Mouse (Mus musculus) intestine, postnatal 0 days (tissue): ENCODE results near the gene Caskin1. TPM values are rescaled to one million over a fixed set of nuclear protein-coding genes. Genes with fewer than 3 reads are reported as not detected.
A peak's percentile ranks its signal among the peaks of the same experiment; 100 is the strongest.
"Not testable (repeated sequence)": the region's sequence is repeated elsewhere in the genome, so short reads cannot be mapped to it uniquely, and the experiment has no call there.

Experiments used
- ATAC-seq: fragments of 200-750 bp; cut with Nextera tagmentation; 2 replicates; pipeline ENCODE4 v1.8.0; 2017; ENCODE audit warnings: mild to moderate bottlenecking, moderate TSS enrichment, moderate library complexity
- H3K27ac ChIP-seq: fragments of 300-500 bp; sonication (generic); 2 replicates; pipeline ENCODE4 v1.5.1; 2014; ENCODE audit warnings: mild to moderate bottlenecking, low read depth, low read length, moderate library complexity
- H3K27me3 ChIP-seq: fragments of 300-500 bp; sonication (generic); replicated peaks from 2 replicates; pipeline ENCODE4 v1.6.1; 2014; ENCODE audit warnings: low read length, mixed read lengths; ENCODE audit not compliant: control insufficient read depth, insufficient read depth
- H3K36me3 ChIP-seq: fragments of 300-500 bp; sonication (generic); 2 replicates; pipeline ENCODE4 v1.6.1; 2014; ENCODE audit warnings: mild to moderate bottlenecking, moderate library complexity; ENCODE audit not compliant: control insufficient read depth, insufficient read depth
- H3K4me1 ChIP-seq: fragments of 300-500 bp; sonication (generic); replicated peaks from 2 replicates; pipeline ENCODE4 v1.6.1; 2014; ENCODE audit warnings: antibody characterized with exemption, low read length, mixed read lengths; ENCODE audit not compliant: control insufficient read depth, insufficient read depth
- H3K4me2 ChIP-seq: fragments of 300-500 bp; sonication (generic); replicated peaks from 2 replicates; pipeline ENCODE4 v1.6.1; 2014; ENCODE audit warnings: low read depth, mild to moderate bottlenecking, moderate library complexity
- H3K4me3 ChIP-seq: fragments of 300-500 bp; sonication (generic); 2 replicates; pipeline ENCODE4 v1.5.1; 2014; ENCODE audit warnings: low read depth, low read length
- H3K9ac ChIP-seq: fragments of 300-500 bp; sonication (generic); 2 replicates; pipeline ENCODE4 v1.6.1; 2014; ENCODE audit warnings: mild to moderate bottlenecking, low read depth, low read length
- H3K9me3 ChIP-seq: fragments of 300-500 bp; sonication (generic); 2 replicates; pipeline ENCODE4 v1.6.1; 2016; ENCODE audit warnings: mixed run types; ENCODE audit not compliant: control insufficient read depth
- CTCF ChIP-seq: sonication (generic); IDR thresholded peaks from 2 replicates; pipeline ENCODE4 v1.5.1; 2016; ENCODE audit warnings: low read depth, mild to moderate bottlenecking, control low read depth, antibody characterized with exemption, moderate library complexity
- WGBS: fragments of 180-500 bp; shearing (Covaris S2); extraction: QIAGEN DNeasy Blood & Tissue Kit; methylation state at CpG from one replicate; pipeline ENCODE4 v1.1.7; 2014; 5-methylcytosine and 5-hydroxymethylcytosine counted together
- polyA plus RNA-seq: library from polyadenylated mRNA; unstranded; fragments of >200 nt; fragmentation: Nextera tagmentation; extraction: Ambion mirVana; gene quantifications from 2 replicates; pipeline ENCODE4 v1.2.1, GENCODE M21; 2015

Gene Caskin1
- polyA plus RNA-seq, 1 experiment from 2014 or later, result 0.78 TPM

GRCm38 (mm10) chr17:24455523-24456206 lies 32.7 kb upstream of the Caskin1 start:
- Histone ChIP-seq H3K4me2 (peak overlapping the region; percentile 49), H3K27ac (peak overlapping the region; percentile 41; the same call in 1 of the 2 replicates), H3K4me3 (peak overlapping the region; percentile 77; the same call in 1 of the 2 replicates)
- H3K9me3 ChIP-seq, H3K4me1 ChIP-seq, H3K9ac ChIP-seq, H3K27me3 ChIP-seq, H3K36me3 ChIP-seq, ATAC-seq: not testable (repeated sequence)
- 49% methylated on average over 10 of the region's 10 CpGs for WGBS
- TF ChIP-seq CTCF, result peak; percentile 29

GRCm38 (mm10) chr17:24461580-24461979 lies 26.8 kb upstream of the Caskin1 start:
- no peaks in the 10 kb centered on the region for H3K27me3 ChIP-seq
- no peak overlapping the region for H3K9ac ChIP-seq
- H3K4me3 ChIP-seq, result no peak overlapping the region
- peak; percentile 46; the same call in 1 of the 2 replicates for ATAC-seq
- H3K4me1 ChIP-seq, result no peaks in the 10 kb centered on the region
- no peaks in the 10 kb centered on the region for H3K9me3 ChIP-seq
- 71% methylated on average over 2 of the region's 2 CpGs for WGBS
- H3K36me3 ChIP-seq, result no peaks in the 10 kb centered on the region
- H3K27ac ChIP-seq, result no peak overlapping the region
- peak; percentile 73 for TF ChIP-seq CTCF
- no peak overlapping the region for H3K4me2 ChIP-seq

GRCm38 (mm10) chr17:24462932-24463331 lies 25.5 kb upstream of the Caskin1 start:
- Histone ChIP-seq H3K36me3 (no peaks in the 10 kb centered on the region), H3K4me2 (no peak overlapping the region), H3K9ac (no peak overlapping the region), H3K4me3 (no peak overlapping the region), H3K27me3 (no peaks in the 10 kb centered on the region), H3K9me3 (no peaks in the 10 kb centered on the region), H3K27ac (no peak overlapping the region), H3K4me1 (no peaks in the 10 kb centered on the region)
- no peak for ATAC-seq
- no peak for TF ChIP-seq CTCF
- 96% methylated on average over 1 of the region's 1 CpGs for WGBS

GRCm38 (mm10) chr17:24463374-24464133 lies 24.8 kb upstream of the Caskin1 start:
- H3K4me2 ChIP-seq, result no peak overlapping the region
- no peaks in the 10 kb centered on the region for H3K27me3 ChIP-seq
- no peaks in the 10 kb centered on the region for H3K4me1 ChIP-seq
- no peak overlapping the region for H3K9ac ChIP-seq
- H3K4me3 ChIP-seq, result no peak overlapping the region
- no peaks in the 10 kb centered on the region for H3K9me3 ChIP-seq
- no peak overlapping the region for H3K27ac ChIP-seq
- 0 out of 2 replicates have a peak, but pooled peaks have one; percentile 8 for TF ChIP-seq CTCF
- WGBS, result 58% methylated on average over 6 of the region's 6 CpGs
- no peaks in the 10 kb centered on the region for H3K36me3 ChIP-seq
- ATAC-seq, result no peak

- TF ChIP-seq CTCF, result no peak
- no peak overlapping the region for H3K4me2 ChIP-seq
- H3K27me3 ChIP-seq, result no peaks in the 10 kb centered on the region
- no peaks in the 10 kb centered on the region for H3K9me3 ChIP-seq
- 94% methylated on average over 5 of the region's 5 CpGs for whole genome bisulfite sequencing
- no peak for ATAC-seq
- no peaks in the 10 kb centered on the region for H3K4me1 ChIP-seq
- H3K36me3 ChIP-seq, result no peaks in the 10 kb centered on the region
- H3K4me3 ChIP-seq, result no peak overlapping the region
- no peak overlapping the region for H3K27ac ChIP-seq
- H3K9ac ChIP-seq, result no peak overlapping the region
Observed at GRCm38 (mm10) chr17:24468636-24469246, 19.7 kb upstream of the Caskin1 start.

GRCm38 (mm10) chr17:24469336-24469909 lies 19.0 kb upstream of the Caskin1 start:
- no peak for ATAC-seq
- H3K27ac ChIP-seq, result peak overlapping the region; percentile 94
- WGBS, result 16% methylated on average over 7 of the region's 7 CpGs
- peak overlapping the region; percentile 93; the same call in 1 of the 2 replicates for H3K9ac ChIP-seq
- peak overlapping the region; percentile 99 for H3K4me2 ChIP-seq
- H3K4me1 ChIP-seq, result no peaks in the 10 kb centered on the region
- peaks cover 6% of the 10 kb centered on the region; the same call in 1 of the 2 replicates for H3K36me3 ChIP-seq
- H3K4me3 ChIP-seq, result peak overlapping the region; percentile 80
- no peak for TF ChIP-seq CTCF
- H3K27me3 ChIP-seq, result no peaks in the 10 kb centered on the region
- H3K9me3 ChIP-seq, result no peaks in the 10 kb centered on the region
